Mouse (Mus musculus) embryonic facial prominence, embryonic 14.5 days (tissue): ENCODE results near the gene Timp3. TPM values are rescaled to one million over a fixed set of nuclear protein-coding genes. Genes with fewer than 3 reads are reported as not detected.

Experiments
- ATAC-seq: fragments of 200-750 bp; cut with Nextera tagmentation; 2 replicates; pipeline ENCODE4 v1.8.0; 2017; ENCODE audit warnings: low read depth, moderate number of reproducible peaks, moderate TSS enrichment
- DNase-seq: peaks from one replicate; pipeline ENCODE4 v3.0.0-alpha.2; 2015; ENCODE audit warnings: low spot score
- H3K27ac ChIP-seq: fragments of 300-500 bp; sonication (generic); replicated peaks from 2 replicates; pipeline ENCODE4 v1.5.1; 2014; ENCODE audit warnings: low read depth, mild to moderate bottlenecking, low read length, moderate library complexity
- H3K27me3 ChIP-seq: fragments of 300-500 bp; sonication (generic); replicated peaks from 2 replicates; pipeline ENCODE4 v1.6.1; 2014; ENCODE audit warnings: low read length; ENCODE audit not compliant: control insufficient read depth, insufficient read depth
- H3K36me3 ChIP-seq: fragments of 300-500 bp; sonication (generic); 2 replicates; pipeline ENCODE4 v1.6.1; 2014; ENCODE audit warnings: low read length, mixed read lengths; ENCODE audit not compliant: control insufficient read depth, insufficient read depth
- H3K4me1 ChIP-seq: fragments of 300-500 bp; sonication (generic); 2 replicates; pipeline ENCODE4 v1.6.1; 2014; ENCODE audit warnings: antibody characterized with exemption, low read length; ENCODE audit not compliant: control insufficient read depth, insufficient read depth
- H3K4me2 ChIP-seq: fragments of 300-500 bp; sonication (generic); 2 replicates; pipeline ENCODE4 v1.6.1; 2014; ENCODE audit warnings: low read depth, mild to moderate bottlenecking, low read length, moderate library complexity, mixed read lengths
- H3K4me3 ChIP-seq: fragments of 300-500 bp; sonication (generic); 2 replicates; pipeline ENCODE4 v1.5.1; 2014; ENCODE audit warnings: low read depth, mild to moderate bottlenecking, low read length
- H3K9ac ChIP-seq: fragments of 300-500 bp; sonication (generic); 2 replicates; pipeline ENCODE4 v1.6.1; 2014; ENCODE audit warnings: low read depth, mild to moderate bottlenecking, low read length, moderate library complexity, mixed read lengths
- H3K9me3 ChIP-seq: fragments of 300-500 bp; sonication (generic); 2 replicates; pipeline ENCODE4 v1.6.1; 2016; ENCODE audit warnings: low read length; ENCODE audit not compliant: control insufficient read depth
- WGBS: fragments of 180-500 bp; shearing (Covaris S2); extraction: QIAGEN DNeasy Blood & Tissue Kit; methylation state at CpG from one replicate; pipeline ENCODE4 v1.1.7; 2014; 5-methylcytosine and 5-hydroxymethylcytosine counted together
- polyA plus RNA-seq: library from polyadenylated mRNA; unstranded; fragments of >200 nt; fragmentation: Nextera tagmentation; extraction: Ambion mirVana; gene quantifications from 2 replicates; pipeline ENCODE4 v1.2.1, GENCODE M21; 2014

Gene Timp3
- polyA plus RNA-seq, 1 experiment from 2014 or later: 77.5 TPM

- Histone ChIP-seq H3K4me3 (no peak overlapping the region), H3K4me2 (no peak overlapping the region), H3K27me3 (no peaks in the 10 kb centered on the region), H3K27ac (no peak overlapping the region), H3K4me1 (peaks cover 15% of the 10 kb centered on the region), H3K9ac (no peak overlapping the region), H3K9me3 (no peaks in the 10 kb centered on the region), H3K36me3 (peaks cover 3% of the 10 kb centered on the region; the same call in 1 of the 2 replicates)
- DNase-seq (no peak), ATAC-seq (no peak)
- WGBS: 77% methylated on average over 4 of the region's 4 CpGs
Measured at GRCm38 (mm10) chr10:86323275-86323994, 23.3 kb downstream of the Timp3 start.

DNA sequence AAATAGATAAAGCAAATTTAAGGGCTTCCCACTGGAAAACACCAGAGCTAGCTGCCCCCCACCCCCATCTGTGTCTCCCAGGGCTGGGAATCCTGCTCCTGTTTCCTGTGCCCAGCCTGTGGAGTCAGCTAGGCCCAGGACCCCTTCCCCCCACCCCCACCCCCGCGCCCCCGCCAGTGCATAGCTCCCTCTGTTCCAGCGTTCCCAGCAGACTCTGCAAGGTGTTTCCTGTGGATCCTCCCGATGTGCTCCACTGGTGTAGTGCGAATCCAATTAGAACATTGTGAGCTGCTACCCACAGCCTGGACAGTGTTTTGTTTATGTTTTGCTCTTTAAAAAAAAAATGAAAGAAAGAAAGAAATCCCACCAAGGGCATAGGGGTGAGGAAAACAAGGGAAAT is 25.1 kb downstream of the Timp3 start:
- no peaks in the 10 kb centered on the region for H3K9me3 ChIP-seq
- H3K36me3 ChIP-seq: peaks cover 3% of the 10 kb centered on the region; the same call in 1 of the 2 replicates
- no peak overlapping the region for H3K27ac ChIP-seq
- 28% methylated on average over 6 of the region's 6 CpGs for WGBS
- no peaks in the 10 kb centered on the region for H3K27me3 ChIP-seq
- H3K9ac ChIP-seq: no peak overlapping the region
- H3K4me2 ChIP-seq: no peak overlapping the region
- H3K4me1 ChIP-seq: peaks cover 24% of the 10 kb centered on the region
- DNase-seq (no peak), ATAC-seq (no peak)
- no peak overlapping the region for H3K4me3 ChIP-seq

GRCm38 (mm10) chr10:86328143-86328542 is 28.0 kb downstream of the Timp3 start:
- ATAC-seq (no peak), DNase-seq (no peak)
- Histone ChIP-seq H3K9ac (no peak overlapping the region), H3K4me1 (peaks cover 32% of the 10 kb centered on the region), H3K4me2 (no peak overlapping the region), H3K27me3 (no peaks in the 10 kb centered on the region), H3K36me3 (peaks cover 3% of the 10 kb centered on the region; the same call in 1 of the 2 replicates), H3K9me3 (no peaks in the 10 kb centered on the region), H3K4me3 (no peak overlapping the region), H3K27ac (no peak overlapping the region)
- WGBS: 55% methylated on average over 4 of the region's 4 CpGs

DNA sequence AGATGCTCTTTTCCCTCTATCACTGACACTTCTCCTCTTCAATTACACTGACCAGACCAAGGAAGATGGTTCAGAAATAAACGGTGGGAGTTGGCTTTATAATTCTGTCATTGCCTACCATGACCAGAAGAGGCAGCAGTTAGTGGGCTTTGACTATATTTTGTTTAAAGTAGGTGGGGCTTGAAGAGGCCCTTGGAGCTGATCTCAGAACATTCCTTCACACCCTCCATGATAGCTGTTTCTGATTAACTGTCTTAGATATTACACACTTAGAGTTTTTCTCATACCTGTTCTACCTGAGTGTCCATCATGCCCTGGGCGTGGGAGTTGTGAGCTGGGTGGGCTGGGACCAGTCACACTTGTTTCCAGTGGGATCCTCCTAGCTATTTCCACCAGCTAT is 28.5 kb downstream of the Timp3 start:
- H3K9me3 ChIP-seq: no peaks in the 10 kb centered on the region
- H3K36me3 ChIP-seq: peaks cover 3% of the 10 kb centered on the region; the same call in 1 of the 2 replicates
- H3K4me3 ChIP-seq: no peak overlapping the region
- H3K27me3 ChIP-seq: no peaks in the 10 kb centered on the region
- DNase-seq: no peak
- no peak overlapping the region for H3K4me2 ChIP-seq
- no peak overlapping the region for H3K9ac ChIP-seq
- H3K4me1 ChIP-seq: peaks cover 32% of the 10 kb centered on the region
- ATAC-seq: no peak
- no peak overlapping the region for H3K27ac ChIP-seq
- WGBS: 73% methylated on average over 2 of the region's 2 CpGs

GRCm38 (mm10) chr10:86329241-86329882 is 29.2 kb downstream of the Timp3 start:
- no peak overlapping the region for H3K9ac ChIP-seq
- ATAC-seq: no peak
- no peaks in the 10 kb centered on the region for H3K27me3 ChIP-seq
- H3K27ac ChIP-seq: no peak overlapping the region
- H3K4me3 ChIP-seq: no peak overlapping the region
- H3K9me3 ChIP-seq: no peaks in the 10 kb centered on the region
- 81% methylated on average over 8 of the region's 8 CpGs for WGBS
- peaks cover 3% of the 10 kb centered on the region; the same call in 1 of the 2 replicates for H3K36me3 ChIP-seq
- DNase-seq: peak; percentile 27
- peaks cover 32% of the 10 kb centered on the region for H3K4me1 ChIP-seq
- no peak overlapping the region for H3K4me2 ChIP-seq

- H3K27ac ChIP-seq: peak overlapping the region; percentile 72
- DNase-seq: no peak
- no peak for ATAC-seq
- H3K4me2 ChIP-seq: no peak overlapping the region
- H3K36me3 ChIP-seq: peaks cover 3% of the 10 kb centered on the region; the same call in 1 of the 2 replicates
- 38% methylated on average over 5 of the region's 5 CpGs for WGBS
- H3K4me1 ChIP-seq: peaks cover 39% of the 10 kb centered on the region
- H3K9ac ChIP-seq: no peak overlapping the region
- H3K4me3 ChIP-seq: no peak overlapping the region
- H3K27me3 ChIP-seq: no peaks in the 10 kb centered on the region
- H3K9me3 ChIP-seq: no peaks in the 10 kb centered on the region
Measured at GRCm38 (mm10) chr10:86330993-86331680, 31.0 kb downstream of the Timp3 start.

DNA sequence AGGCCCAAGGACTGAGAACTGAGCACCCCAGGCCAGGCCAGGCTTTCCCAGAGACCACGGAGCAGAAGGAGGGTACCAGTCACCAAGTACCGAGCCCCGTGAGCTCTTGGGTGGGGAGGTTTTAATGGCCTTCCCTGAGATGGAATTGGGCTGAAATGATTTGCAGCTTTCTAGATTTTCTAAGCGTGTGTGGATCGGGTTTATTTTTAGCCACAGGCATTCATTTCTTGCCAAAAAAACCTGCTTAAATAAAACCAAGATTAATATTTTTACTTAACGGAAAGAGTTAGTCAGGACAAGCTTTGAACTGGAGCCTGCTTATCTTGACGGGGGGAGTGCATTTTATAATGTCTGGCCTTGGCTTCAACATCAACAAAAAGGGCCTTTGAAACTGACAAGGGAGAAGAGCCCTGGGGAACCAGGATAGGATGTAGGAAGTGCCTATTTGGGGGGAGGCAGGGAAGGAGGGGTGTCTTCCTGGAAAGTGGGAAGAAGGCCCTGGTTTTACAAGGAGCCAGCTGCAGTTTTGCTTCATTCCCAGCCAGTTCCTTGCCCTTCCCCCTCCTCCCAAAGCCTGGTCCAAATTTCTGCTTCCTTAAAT is 31.6 kb downstream of the Timp3 start:
- peak; percentile 85 for DNase-seq
- H3K27ac ChIP-seq: peak overlapping the region; percentile 72
- no peak overlapping the region for H3K4me3 ChIP-seq
- H3K9ac ChIP-seq: no peak overlapping the region
- H3K4me1 ChIP-seq: peaks cover 39% of the 10 kb centered on the region
- H3K4me2 ChIP-seq: no peak overlapping the region
- no peaks in the 10 kb centered on the region for H3K27me3 ChIP-seq
- peak; percentile 42 for ATAC-seq
- WGBS: 16% methylated on average over 7 of the region's 7 CpGs
- H3K9me3 ChIP-seq: no peaks in the 10 kb centered on the region
- H3K36me3 ChIP-seq: peaks cover 2% of the 10 kb centered on the region; the same call in 1 of the 2 replicates

DNA sequence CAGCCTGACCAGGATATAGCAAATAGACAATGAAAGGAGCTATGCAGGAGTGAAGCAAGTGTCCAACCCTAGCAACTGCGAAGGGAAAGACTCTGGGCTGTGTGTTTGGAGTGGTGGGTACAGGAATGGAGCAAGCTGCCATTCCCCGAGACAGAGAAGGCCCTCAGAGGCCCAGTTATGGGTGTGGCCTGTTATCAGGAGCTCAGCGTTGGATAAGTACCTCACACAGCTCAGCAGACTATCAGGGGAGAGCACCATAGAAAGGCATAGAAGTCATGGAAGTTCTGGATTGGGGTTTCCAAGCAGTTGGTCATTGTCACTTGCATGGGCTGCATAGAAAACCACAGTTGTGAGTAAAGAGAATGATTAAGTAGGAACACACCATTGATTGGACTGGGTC is 32.8 kb downstream of the Timp3 start:
- Histone ChIP-seq H3K4me3 (no peak overlapping the region), H3K9ac (no peak overlapping the region), H3K27ac (no peak overlapping the region), H3K27me3 (no peaks in the 10 kb centered on the region), H3K4me2 (no peak overlapping the region), H3K4me1 (peaks cover 46% of the 10 kb centered on the region), H3K36me3 (no peaks in the 10 kb centered on the region), H3K9me3 (no peaks in the 10 kb centered on the region)
- DNase-seq: no peak
- WGBS: 82% methylated on average over 3 of the region's 3 CpGs
- no peak for ATAC-seq
